Mouse (Mus musculus): Measurements from ENCODE around the gene Tmem211.

- no peak for TF ChIP-seq CTCF (conservative IDR thresholded peaks at IDR 0.05; ENCODE audit: low read length)
- TF ChIP-seq POU5F1 (IDR thresholded peaks at IDR 0.05; ENCODE audit: borderline replicate concordance, low read length) = no peak
Measured at GRCm38 (mm10) chr5:113265637-113266036, 38.9 kb downstream of the Tmem211 start.

Data from E14TG2a.4 (cell line).